In the genomic region with DNA sequence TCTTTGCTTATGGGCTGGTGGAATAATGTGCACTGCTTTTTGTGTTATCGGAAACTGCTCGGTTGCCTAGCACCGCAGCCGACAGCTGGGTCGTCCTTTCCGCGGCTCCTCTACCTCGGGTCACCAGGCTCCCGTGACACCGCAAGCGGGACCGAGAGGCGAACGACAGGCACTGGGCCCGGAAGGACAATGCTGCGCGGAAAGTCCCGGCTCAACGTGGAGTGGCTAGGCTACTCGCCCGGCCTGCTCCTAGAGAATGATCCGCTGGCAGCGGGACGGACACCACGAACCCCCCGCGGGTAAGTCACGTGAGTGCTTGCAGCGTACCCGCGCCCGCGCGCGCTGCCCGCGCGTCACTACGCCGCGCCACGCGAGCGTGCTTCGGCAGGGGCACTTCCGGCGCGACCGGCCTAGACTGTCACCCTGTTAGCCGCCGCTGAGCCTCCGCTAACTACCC, we compare ENCODE assay signal across 8 mouse cellular contexts. TPM values are rescaled to one million over a fixed set of nuclear protein-coding genes. Genes with fewer than 3 reads are reported as not detected.
DNase-seq lines count a peak whose midpoint lies in the region; ATAC-seq and TF ChIP-seq lines count a peak whose summit lies in the region.

No protein-coding gene starts in this region.

- no peak for DNase-seq in Patski (ENCODE audit: low read depth, low spot score)
- DNase-seq in cerebellum, postnatal 14 days, result peak; percentile 94 to 96
- peak; percentile 65 to 77 for DNase-seq in frontal cortex, postnatal 25 days (ENCODE audit: low spot score in 2 of 2)
- peak; percentile 90 for DNase-seq in hindbrain, embryonic 14.5 days (ENCODE audit: low spot score)
- peak; percentile 87 for DNase-seq in layer of hippocampus, postnatal 36 days
- peak; percentile 88 for DNase-seq in lung, postnatal 36 days
- DNase-seq in retina, postnatal 1 day, result peak; percentile 93
- DNase-seq in urinary bladder, adult 18-20 months (ENCODE audit: low spot score in 2 of 2), result peak; percentile 67 to 73

- H3K27me3 ChIP-seq in Patski, result peaks cover 13% of the 10 kb centered on the region
- no peaks in the 10 kb centered on the region for H3K27me3 ChIP-seq in hindbrain, embryonic 14.5 days (ENCODE audit: control insufficient read depth, insufficient read depth, low read length)

- 20% methylated on average over 29 of the region's 52 CpGs for WGBS in hindbrain, embryonic 14.5 days

- peak overlapping the region; percentile 84 for H3K27ac ChIP-seq in hindbrain, embryonic 14.5 days

- no peak for TF ChIP-seq CTCF in Patski (IDR thresholded peaks at IDR 0.05)

- POLR2A ChIA-PET in Patski (lab: Charles Lee), result no interaction called here

- peak overlapping the region; percentile 56 for H3K4me2 ChIP-seq in hindbrain, embryonic 14.5 days (replicated peaks)

- H3K9me3 ChIP-seq in hindbrain, embryonic 14.5 days (ENCODE audit: control insufficient read depth, low read length), result no peaks in the 10 kb centered on the region

- 0 out of 2 replicates have a peak, but pooled peaks cover 4% of the 10 kb centered on the region for H3K4me1 ChIP-seq in hindbrain, embryonic 14.5 days (replicated peaks; ENCODE audit: control insufficient read depth, insufficient read depth, low read length)

- CTCF ChIA-PET in Patski (lab: Charles Lee), result no interaction called here

- in situ Hi-C loops in Patski (cut with MboI; ENCODE audit: low pct_unique_long_range_greater_than_20kb), result no loop called here

- peak; percentile 72 for ATAC-seq in Patski
- peak; percentile 99 for ATAC-seq in hindbrain, embryonic 14.5 days (ENCODE audit: low FRiP score)

- H3K36me3 ChIP-seq in hindbrain, embryonic 14.5 days (replicated peaks; ENCODE audit: control insufficient read depth, insufficient read depth), result no peaks in the 10 kb centered on the region

- peak overlapping the region; percentile 72 for H3K9ac ChIP-seq in hindbrain, embryonic 14.5 days

- H3K4me3 ChIP-seq in hindbrain, embryonic 14.5 days (replicated peaks; ENCODE audit: low read length), result peak overlapping the region; percentile 47

RNA-seq across cellular contexts. Expression of a gene that starts 0.7 kb away (rescaled TPM):
- polyA plus RNA-seq in Patski (2021), result 30.0 TPM
- polyA plus RNA-seq in hindbrain, embryonic 14.5 days (2014; fragmentation: Nextera tagmentation; extraction: Ambion mirVana), result 46.1 and 50.7 TPM in 2 replicates
- total RNA-seq in layer of hippocampus, postnatal 36 days (2021), result 10 to 100 TPM; 35.5 to 38.6 TPM
